Mouse (Mus musculus) spleen, adult 12 weeks (tissue): Measurements from ENCODE around the gene Mlxip.

Experiments used
- DNase-seq: peaks from one replicate; pipeline ENCODE4 v3.0.0; 2022; ENCODE audit warnings: low spot score

The Mlxip gene

DNA sequence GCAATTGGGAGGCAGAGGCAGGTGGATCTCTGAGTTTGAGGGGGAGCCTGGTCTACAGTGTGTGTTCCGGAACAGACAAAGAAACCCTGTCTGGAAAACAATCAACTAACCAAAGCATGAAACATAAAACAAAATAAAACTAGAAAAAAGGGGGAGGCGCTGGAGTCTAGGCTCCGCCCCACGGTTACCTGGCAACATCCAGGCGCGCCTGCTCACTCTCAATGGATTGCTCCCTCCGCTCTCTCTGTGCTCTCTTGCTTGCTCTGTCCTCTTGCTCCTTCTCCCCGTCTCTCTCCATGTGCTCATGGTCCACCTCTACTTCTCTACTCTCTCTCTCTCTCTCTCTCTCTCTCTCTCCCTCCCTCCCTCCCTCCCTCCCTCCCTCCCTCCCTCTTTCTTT lies 11.9 kb upstream of the Mlxip start:
- no peak for DNase-seq

- no peak for DNase-seq
These were observed 6.1 kb upstream of the Mlxip start for GRCm38 (mm10) chr5:123388452-123388851.

GRCm38 (mm10) chr5:123390536-123391441 lies 3.8 kb upstream of the Mlxip start:
- DNase-seq = no peak

DNA sequence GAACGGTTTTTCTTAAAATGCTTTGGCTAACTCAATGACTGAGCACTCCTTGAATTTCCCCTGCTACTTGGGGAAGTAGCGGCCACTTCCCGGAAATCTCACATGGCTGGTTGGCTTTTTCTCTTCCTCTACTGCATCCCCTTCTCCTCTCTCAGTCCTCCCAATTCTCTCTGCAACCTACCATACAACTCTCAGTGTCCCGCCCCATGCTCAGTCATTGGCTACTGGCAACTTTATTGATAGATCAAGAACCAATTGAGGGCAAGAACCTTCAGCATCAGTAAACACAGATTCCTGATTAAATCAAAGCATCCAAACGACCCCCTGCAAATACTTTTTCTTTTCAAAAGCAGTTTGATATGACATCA lies 3.2 kb upstream of the Mlxip start:
- no peak for DNase-seq

DNA sequence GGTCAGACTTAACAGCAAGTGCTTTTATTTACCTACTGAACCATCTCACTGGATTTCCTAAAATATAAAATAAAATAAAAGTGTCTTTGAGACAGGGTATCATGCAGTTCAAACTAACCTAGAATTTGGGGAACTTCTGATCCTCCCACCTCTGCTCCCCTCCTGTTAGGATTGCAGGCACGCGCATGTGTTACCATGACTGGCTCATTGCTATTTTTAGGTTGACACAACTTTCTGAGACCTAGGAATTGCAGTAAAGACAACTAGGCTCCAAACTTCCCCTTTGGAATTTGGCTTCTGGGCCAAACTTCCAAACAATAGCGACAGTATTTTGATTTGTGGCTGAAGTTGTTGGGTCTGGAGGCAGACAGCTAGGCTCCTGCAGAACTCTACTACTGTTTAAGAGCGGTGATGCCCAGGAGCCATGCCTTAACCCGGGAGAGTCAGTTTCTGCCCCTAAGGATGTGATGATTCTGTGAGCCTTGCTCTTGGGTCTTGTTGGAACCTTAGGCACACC lies 754 bp upstream of the Mlxip start:
- DNase-seq = no peak

- peak; percentile 21 for DNase-seq
These were observed 621 bp downstream of the Mlxip start for GRCm38 (mm10) chr5:123394957-123395881.

DNA sequence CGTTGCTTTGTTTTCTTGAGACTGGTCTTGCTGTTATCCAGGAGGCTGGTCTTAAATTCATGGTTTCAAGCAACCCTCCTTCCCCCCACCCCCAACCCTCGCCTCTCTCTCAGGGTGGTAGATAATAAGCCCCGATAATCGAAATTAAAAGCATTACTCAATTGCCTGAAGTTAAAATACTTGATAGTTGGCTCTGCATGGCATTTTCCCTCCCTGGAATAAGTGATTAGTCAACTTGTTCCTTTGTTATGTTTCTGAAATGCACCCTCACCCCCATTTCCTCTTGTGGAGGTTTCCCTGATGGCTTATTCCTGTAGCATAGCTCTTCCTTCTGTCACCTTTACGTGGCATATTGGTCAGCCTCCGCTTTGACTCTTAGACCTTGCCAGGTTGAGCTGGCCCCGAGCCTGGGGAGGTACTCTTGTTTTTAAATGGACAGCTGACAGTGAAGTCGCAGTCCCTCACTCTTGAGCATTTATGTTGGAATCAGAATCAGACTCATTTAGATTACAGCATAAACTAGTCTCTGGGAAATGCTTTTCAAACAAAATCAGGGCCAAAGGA lies 2.4 kb downstream of the Mlxip start:
- DNase-seq = no peak

- no peak for DNase-seq
These were observed 3.2 kb downstream of the Mlxip start for GRCm38 (mm10) chr5:123397786-123398185.

DNA sequence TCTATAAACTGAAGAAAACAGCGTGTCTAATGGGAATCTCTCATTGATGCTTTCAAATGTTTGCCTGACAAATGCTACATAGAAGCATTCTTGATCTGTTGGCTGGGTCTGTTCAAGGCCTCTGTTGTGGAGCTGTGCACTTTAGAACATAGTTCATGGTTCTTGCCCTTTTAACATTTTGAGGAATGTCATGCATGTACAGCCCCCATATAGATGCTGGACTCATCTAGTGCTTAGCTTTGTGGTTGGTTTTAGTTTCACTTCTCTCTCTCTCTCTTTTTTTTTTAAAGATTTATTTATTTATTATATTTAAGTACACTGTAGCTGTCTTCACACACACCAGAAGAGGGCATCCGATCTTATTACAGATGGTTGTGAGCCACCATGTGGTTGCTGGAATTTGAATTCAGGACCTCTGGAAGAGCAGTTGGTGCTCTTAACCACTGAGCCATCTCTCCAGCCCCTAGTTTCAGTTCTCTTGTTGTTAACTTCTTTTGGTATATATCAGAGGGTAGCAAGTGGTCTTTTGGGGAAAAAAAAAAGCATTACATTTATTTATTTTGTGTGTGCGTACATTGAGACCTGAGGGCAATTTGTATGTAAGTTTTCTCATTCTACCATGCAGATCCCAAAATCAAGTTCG lies 4.4 kb downstream of the Mlxip start:
- no peak for DNase-seq

GRCm38 (mm10) chr5:123404480-123404879 lies 9.9 kb downstream of the Mlxip start:
- DNase-seq = no peak

GRCm38 (mm10) chr5:123406952-123407351 lies 12.4 kb downstream of the Mlxip start:
- no peak for DNase-seq

DNA sequence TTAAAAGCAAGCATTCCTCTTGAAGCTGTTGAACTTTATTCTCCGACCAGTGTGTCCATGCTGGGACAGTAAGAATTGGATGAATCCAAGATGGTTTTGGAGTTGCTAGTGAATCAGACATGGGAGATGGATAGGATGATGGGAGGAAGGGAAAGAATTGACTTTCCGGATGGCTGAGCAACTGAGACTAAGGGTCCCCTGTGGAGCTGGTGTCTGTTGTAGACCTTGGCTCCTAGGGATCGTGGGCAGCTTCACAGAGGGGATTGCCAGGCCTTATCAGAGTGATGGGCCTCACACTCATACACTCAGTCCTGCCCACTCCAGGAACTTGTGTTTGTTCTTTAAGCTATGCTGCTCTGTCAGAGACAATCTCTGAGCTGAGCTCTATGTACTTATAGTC lies 13.6 kb downstream of the Mlxip start:
- DNase-seq = no peak

GRCm38 (mm10) chr5:123412193-123412592 lies 17.6 kb downstream of the Mlxip start:
- DNase-seq = no peak

DNA sequence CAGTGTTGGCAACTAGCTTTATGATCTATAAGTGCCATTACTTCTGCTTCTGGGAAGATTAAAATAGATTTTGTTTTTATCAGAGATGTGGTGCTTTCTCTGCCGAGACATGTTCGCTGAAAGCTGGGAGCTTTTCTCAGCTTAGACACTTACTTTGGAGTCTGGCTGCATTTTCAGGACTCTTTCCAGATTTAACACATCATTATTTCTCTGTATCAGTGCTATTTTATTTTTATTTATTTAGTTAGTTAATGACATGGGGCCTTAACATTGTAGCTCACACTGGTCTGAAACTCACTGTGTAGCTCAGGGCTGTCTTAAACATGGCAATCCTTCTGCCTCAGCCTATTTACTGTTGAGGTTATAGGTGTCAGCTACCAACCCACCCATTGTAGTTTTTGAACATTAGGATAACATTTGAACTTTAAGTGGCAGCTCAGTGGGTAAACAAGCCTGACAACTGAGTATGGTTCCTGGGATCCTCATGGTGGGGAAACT lies 19.3 kb downstream of the Mlxip start:
- no peak for DNase-seq

- no peak for DNase-seq
These were observed 21.6 kb downstream of the Mlxip start for GRCm38 (mm10) chr5:123416149-123416548.

- no peak for DNase-seq
These were observed 22.2 kb downstream of the Mlxip start for GRCm38 (mm10) chr5:123416566-123417518.

GRCm38 (mm10) chr5:123423885-123424284 lies 29.3 kb downstream of the Mlxip start:
- DNase-seq = no peak

DNA sequence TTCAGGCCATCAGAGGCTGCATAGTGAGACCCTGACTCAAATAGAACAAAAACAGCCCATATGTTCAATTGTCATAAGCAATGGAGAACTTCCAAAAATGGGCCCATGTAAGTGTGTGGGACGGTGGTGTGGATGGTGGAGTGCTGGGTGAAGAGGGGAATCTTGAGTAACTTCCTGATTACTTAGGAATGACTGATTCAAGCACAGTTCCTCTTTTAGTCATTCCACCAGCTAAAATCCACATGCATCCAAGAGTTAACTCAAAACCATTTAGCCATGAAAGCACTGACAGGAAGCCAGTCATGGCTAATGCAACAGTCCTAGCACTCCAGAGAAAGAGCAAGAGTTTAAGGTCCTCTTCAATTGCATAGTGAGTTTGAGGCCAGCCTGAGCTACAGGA lies 33.0 kb downstream of the Mlxip start:
- no peak for DNase-seq

GRCm38 (mm10) chr5:123431524-123432304 lies 37.1 kb downstream of the Mlxip start:
- no peak for DNase-seq
